Mouse (Mus musculus) heart, embryonic 15.5 days (tissue): ENCODE data around the gene Foxn3. TPM values are rescaled to one million over a fixed set of nuclear protein-coding genes. Genes with fewer than 3 reads are reported as not detected.

Experiments
- ATAC-seq: fragments of 200-750 bp; cut with Nextera tagmentation; replicated peaks from 2 replicates; pipeline ENCODE4 v1.8.0; 2017; ENCODE audit warnings: low read depth, moderate TSS enrichment; ENCODE audit not compliant: insufficient number of reproducible peaks, insufficient read depth, low FRiP score
- H3K27ac ChIP-seq: fragments of 300-500 bp; sonication (generic); 2 replicates; pipeline ENCODE4 v1.5.1; 2015; ENCODE audit warnings: mild to moderate bottlenecking, inconsistent platforms
- H3K27me3 ChIP-seq: fragments of 300-500 bp; sonication (generic); 2 replicates; pipeline ENCODE4 v1.6.1; 2015; ENCODE audit warnings: inconsistent platforms
- H3K36me3 ChIP-seq: fragments of 300-500 bp; sonication (generic); 2 replicates; pipeline ENCODE4 v1.6.1; 2015; ENCODE audit warnings: mild to moderate bottlenecking, inconsistent platforms
- H3K4me1 ChIP-seq: fragments of 300-500 bp; sonication (generic); replicated peaks from 2 replicates; pipeline ENCODE4 v1.6.1; 2015; ENCODE audit warnings: inconsistent platforms
- H3K4me2 ChIP-seq: fragments of 300-500 bp; sonication (generic); 2 replicates; pipeline ENCODE4 v1.6.1; 2015; ENCODE audit warnings: inconsistent platforms, mild to moderate bottlenecking, moderate library complexity
- H3K4me3 ChIP-seq: fragments of 300-500 bp; sonication (generic); 2 replicates; pipeline ENCODE4 v1.5.1; 2015; ENCODE audit warnings: mild to moderate bottlenecking, inconsistent platforms
- H3K9ac ChIP-seq: fragments of 300-500 bp; sonication (generic); 2 replicates; pipeline ENCODE4 v1.6.1; 2015; ENCODE audit warnings: mild to moderate bottlenecking, inconsistent platforms
- H3K9me3 ChIP-seq: fragments of 300-500 bp; sonication (generic); replicated peaks from 2 replicates; pipeline ENCODE4 v1.6.1; 2016; ENCODE audit warnings: inconsistent platforms
- WGBS: fragments of 180-500 bp; shearing (Covaris S2); methylation state at CpG from one replicate; pipeline ENCODE4 v1.1.7; 2015; ENCODE audit warnings: mixed read lengths; 5-methylcytosine and 5-hydroxymethylcytosine counted together
- polyA plus RNA-seq: library from polyadenylated mRNA; unstranded; fragments of >200 nt; fragmentation: Nextera tagmentation; extraction: Ambion mirVana; gene quantifications from 2 replicates; pipeline ENCODE4 v1.2.1, GENCODE M21; 2015

Foxn3 gene
- polyA plus RNA-seq, 1 experiment from 2014 or later, result 57.5 TPM

DNA sequence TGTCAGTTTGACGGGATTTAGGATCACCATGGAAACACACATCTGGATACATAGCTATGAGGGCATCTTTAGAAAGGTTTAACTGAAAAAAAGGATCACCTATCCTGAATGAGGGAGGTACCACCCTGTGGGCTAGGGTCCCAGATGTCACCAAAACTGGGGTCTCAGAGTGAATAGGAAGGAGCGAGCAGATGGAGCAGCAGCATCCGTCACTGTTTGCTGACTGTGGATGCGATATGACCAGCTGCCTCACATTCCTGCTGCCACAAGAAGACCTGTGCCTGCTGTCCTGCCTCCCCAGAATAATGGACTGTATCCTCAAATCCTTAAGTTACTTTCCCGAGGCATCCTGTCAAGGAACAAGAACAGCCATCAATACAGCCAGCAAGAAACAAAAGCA, 97.0 kb downstream of the Foxn3 start:
- H3K4me3 ChIP-seq, result no peak overlapping the region
- H3K4me2 ChIP-seq, result no peak overlapping the region
- WGBS, result 85% methylated on average over 5 of the region's 5 CpGs
- no peaks in the 10 kb centered on the region for H3K27me3 ChIP-seq
- ATAC-seq, result no peak
- H3K9me3 ChIP-seq, result no peaks in the 10 kb centered on the region
- H3K4me1 ChIP-seq, result peaks cover 2% of the 10 kb centered on the region; the same call in 1 of the 2 replicates
- H3K36me3 ChIP-seq, result no peaks in the 10 kb centered on the region
- H3K9ac ChIP-seq, result no peak overlapping the region
- no peak overlapping the region for H3K27ac ChIP-seq

DNA sequence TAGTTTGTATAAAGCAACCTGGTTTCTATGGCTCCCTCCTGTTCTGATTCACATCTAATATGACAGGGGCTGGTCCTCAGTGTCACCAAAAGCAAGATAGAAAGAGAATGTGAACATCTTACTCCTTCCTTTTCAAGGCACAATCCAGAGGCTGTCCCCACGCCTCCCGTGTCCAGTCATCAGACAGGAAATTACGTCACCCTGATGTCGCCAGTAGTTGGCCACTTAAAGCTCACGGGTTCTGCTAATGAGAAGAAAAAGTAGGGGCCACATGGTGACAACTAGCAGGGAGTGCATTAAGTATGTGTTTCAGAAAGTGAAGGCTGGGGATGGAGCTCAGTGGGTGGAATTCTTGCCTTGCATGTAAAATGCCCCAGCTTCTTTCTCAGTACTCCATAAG, 99.1 kb downstream of the Foxn3 start:
- H3K9me3 ChIP-seq, result no peaks in the 10 kb centered on the region
- no peak overlapping the region for H3K4me2 ChIP-seq
- H3K4me3 ChIP-seq, result no peak overlapping the region
- no peak overlapping the region for H3K27ac ChIP-seq
- ATAC-seq, result no peak
- no peaks in the 10 kb centered on the region for H3K36me3 ChIP-seq
- 47% methylated on average over 5 of the region's 5 CpGs for WGBS
- H3K9ac ChIP-seq, result no peak overlapping the region
- peaks cover 2% of the 10 kb centered on the region; the same call in 1 of the 2 replicates for H3K4me1 ChIP-seq
- H3K27me3 ChIP-seq, result no peaks in the 10 kb centered on the region

DNA sequence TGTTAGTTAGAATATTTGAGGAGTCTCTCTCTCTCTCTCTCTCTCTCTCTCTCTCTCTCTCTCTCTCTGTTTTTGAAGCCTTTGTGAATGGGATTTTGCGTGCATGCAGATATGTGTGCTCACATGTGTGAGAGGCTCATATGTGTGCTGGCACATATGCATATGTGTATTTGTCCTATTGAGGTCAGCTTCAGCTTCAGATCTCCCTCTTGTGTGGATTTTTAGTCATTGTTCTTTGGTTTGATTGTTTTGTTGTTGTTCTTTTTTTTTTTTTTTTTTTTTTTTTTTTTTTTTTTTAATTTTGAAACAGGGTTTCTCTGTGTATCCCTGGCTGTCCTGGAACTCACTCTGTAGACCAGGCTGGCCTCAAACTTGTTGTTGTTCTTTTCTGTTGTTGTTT, 100.5 kb downstream of the Foxn3 start:
- Histone ChIP-seq H3K4me2 (no peak overlapping the region), H3K9me3 (no peaks in the 10 kb centered on the region), H3K36me3 (no peaks in the 10 kb centered on the region), H3K9ac (no peak overlapping the region), H3K4me1 (peaks cover 7% of the 10 kb centered on the region; the same call in 1 of the 2 replicates), H3K27me3 (no peaks in the 10 kb centered on the region), H3K4me3 (no peak overlapping the region), H3K27ac (no peak overlapping the region)
- WGBS, result 100% methylated on average over 1 of the region's 1 CpGs
- no peak for ATAC-seq

DNA sequence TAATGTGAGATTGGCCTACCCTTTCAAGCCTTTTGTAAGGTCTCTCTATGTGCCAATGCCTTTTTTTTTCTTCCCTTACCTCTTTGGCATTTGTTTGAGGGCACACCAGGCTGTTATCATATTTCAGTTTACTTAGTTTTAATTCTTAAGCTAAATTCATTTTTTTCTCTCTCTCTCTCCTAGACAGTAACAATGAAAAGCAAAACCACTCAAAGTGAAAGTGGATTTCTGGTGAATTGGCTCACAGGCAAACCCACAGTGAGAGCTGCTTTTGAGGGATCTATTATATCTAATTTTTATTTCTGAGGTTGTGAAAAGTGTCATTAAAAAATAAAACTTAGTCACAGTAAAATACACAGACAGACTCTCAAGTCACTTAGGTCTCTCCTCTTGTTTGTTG, 101.1 kb downstream of the Foxn3 start:
- no peak for ATAC-seq
- Histone ChIP-seq H3K9me3 (no peaks in the 10 kb centered on the region), H3K4me1 (peaks cover 10% of the 10 kb centered on the region), H3K27me3 (no peaks in the 10 kb centered on the region), H3K27ac (no peak overlapping the region), H3K4me3 (no peak overlapping the region), H3K9ac (no peak overlapping the region), H3K36me3 (no peaks in the 10 kb centered on the region), H3K4me2 (no peak overlapping the region)

DNA sequence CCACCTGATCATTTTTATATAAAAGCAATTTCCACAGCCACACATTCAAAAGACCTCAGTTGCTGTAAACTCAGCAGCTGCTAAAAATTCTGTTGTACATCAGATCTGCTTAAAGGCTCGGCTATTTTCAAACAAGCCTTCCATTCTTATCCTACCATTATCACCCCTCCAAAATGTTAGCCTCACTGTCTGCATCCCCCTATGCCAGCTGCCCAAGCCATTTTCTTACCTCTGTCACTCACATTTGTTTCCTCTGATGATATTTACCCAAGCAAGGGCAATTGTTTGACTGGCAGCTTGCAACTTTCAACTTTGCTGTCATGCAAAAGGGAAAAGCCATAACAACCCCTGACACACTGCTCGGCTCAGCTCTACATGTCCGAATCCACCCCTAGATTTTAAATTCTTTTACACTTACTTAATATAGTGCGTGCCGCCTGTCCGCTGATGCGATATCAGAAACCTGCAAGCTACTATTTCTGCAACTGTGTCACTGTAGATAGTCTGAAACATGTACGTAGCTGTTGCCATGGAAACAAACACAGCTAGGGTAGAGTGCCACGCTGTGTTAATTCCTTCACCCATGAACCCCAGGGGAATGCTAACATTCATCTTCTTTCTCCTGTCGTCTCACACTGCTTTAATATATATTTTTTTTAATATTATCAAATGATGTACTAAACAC, 105.7 kb downstream of the Foxn3 start:
- peaks cover 14% of the 10 kb centered on the region for H3K4me1 ChIP-seq
- H3K27me3 ChIP-seq, result no peaks in the 10 kb centered on the region
- no peaks in the 10 kb centered on the region for H3K36me3 ChIP-seq
- H3K27ac ChIP-seq, result peak overlapping the region; percentile 26; the same call in 1 of the 2 replicates
- ATAC-seq, result peak; percentile 50; the same call in 1 of the 2 replicates
- H3K9me3 ChIP-seq, result no peaks in the 10 kb centered on the region
- no peak overlapping the region for H3K9ac ChIP-seq
- WGBS, result 29% methylated on average over 10 of the region's 10 CpGs
- peak overlapping the region; percentile 36 for H3K4me2 ChIP-seq
- no peak overlapping the region for H3K4me3 ChIP-seq

DNA sequence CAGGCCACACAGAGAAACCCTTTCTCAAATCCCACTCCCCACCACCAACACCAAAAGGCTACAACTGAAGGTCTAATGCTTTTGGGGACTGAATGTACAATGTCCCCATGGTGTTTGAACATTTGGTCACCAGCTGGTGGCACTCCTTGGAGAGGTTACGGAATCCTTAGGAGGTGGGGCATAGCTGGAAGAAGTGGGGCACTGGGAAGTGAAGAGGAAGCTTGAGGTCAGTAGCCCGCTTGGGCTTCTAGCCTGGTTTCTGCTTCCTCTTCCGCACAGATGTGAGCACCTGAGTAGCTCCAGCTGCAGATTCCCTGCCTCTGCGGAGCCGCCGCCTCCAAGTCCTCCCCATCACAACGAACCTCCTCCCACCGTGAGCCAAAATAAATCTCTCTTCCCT, 107.8 kb downstream of the Foxn3 start:
- ATAC-seq, result no peak
- H3K9ac ChIP-seq, result no peak overlapping the region
- H3K4me2 ChIP-seq, result no peak overlapping the region
- WGBS, result 92% methylated on average over 8 of the region's 8 CpGs
- H3K27ac ChIP-seq, result no peak overlapping the region
- H3K4me3 ChIP-seq, result no peak overlapping the region
- H3K4me1 ChIP-seq, result peaks cover 14% of the 10 kb centered on the region
- H3K27me3 ChIP-seq, result no peaks in the 10 kb centered on the region
- H3K9me3 ChIP-seq, result no peaks in the 10 kb centered on the region
- H3K36me3 ChIP-seq, result no peaks in the 10 kb centered on the region

DNA sequence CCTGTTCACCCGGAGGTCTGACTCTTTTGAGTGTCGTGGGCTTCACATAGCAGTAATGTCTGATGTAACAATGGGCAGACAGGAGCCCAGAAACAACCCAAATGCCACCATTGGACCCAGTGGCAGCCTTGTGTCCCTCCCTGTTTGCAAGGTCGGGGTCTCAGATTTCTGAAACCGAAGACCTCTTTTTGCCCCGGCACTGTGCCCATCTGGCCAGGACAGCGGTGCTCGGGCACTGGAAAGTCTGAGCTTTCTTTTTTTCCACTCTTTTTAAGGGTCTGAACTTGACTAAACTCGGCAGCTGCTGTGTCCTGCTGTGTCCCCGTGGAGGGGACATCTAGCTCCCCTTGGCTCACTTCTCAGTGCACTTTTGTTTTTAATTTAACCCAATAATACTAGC, 109.0 kb downstream of the Foxn3 start:
- H3K4me2 ChIP-seq, result no peak overlapping the region
- no peak overlapping the region for H3K4me3 ChIP-seq
- H3K9ac ChIP-seq, result no peak overlapping the region
- ATAC-seq, result no peak
- no peaks in the 10 kb centered on the region for H3K36me3 ChIP-seq
- WGBS, result 70% methylated on average over 9 of the region's 9 CpGs
- peaks cover 14% of the 10 kb centered on the region for H3K4me1 ChIP-seq
- H3K27me3 ChIP-seq, result no peaks in the 10 kb centered on the region
- no peak overlapping the region for H3K27ac ChIP-seq
- H3K9me3 ChIP-seq, result no peaks in the 10 kb centered on the region

DNA sequence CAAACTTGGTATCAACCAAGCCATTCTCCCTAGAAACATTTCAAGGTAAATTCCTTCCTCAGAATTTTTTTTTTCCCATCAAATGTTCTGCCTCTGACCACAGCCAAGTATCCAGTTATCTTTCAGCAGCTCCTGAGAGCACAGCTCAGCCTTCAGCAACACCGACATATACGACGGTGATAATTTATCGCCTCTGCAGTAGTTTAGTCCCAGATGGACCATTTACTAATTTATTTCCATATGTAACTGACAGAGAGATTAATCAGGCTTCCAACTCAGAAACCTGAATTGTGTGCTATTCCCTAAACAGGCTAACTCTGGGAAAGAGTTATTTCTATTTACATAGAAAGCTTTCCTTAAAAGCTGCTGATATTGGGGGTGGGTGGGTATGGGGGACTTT, 109.6 kb downstream of the Foxn3 start:
- Histone ChIP-seq H3K27me3 (no peaks in the 10 kb centered on the region), H3K4me3 (no peak overlapping the region), H3K27ac (no peak overlapping the region), H3K36me3 (no peaks in the 10 kb centered on the region), H3K9me3 (no peaks in the 10 kb centered on the region), H3K4me1 (peaks cover 14% of the 10 kb centered on the region), H3K4me2 (no peak overlapping the region), H3K9ac (no peak overlapping the region)
- WGBS, result 47% methylated on average over 4 of the region's 4 CpGs
- no peak for ATAC-seq

DNA sequence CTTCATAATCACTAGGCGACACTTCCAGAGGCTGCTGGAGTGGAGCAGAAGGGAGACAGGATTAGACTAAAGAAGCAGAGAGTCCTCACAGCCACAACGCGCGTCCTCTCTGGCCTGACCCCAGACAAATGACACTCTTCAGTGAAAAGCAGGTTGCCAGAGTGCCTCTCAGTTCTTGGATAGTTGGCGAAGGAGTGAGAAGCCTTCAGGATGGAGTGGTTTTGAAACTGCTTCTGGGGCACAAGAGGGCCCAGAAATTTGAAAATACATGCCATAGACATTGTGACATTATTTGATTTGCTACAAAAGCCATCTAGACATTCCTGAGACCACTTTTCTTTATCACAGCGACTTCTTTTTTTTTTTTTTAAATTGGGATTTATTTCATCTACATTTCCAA, 113.3 kb downstream of the Foxn3 start:
- ATAC-seq, result no peak
- Histone ChIP-seq H3K4me1 (no peaks in the 10 kb centered on the region), H3K27me3 (no peaks in the 10 kb centered on the region), H3K4me3 (no peak overlapping the region), H3K4me2 (no peak overlapping the region), H3K36me3 (no peaks in the 10 kb centered on the region), H3K9ac (no peak overlapping the region), H3K27ac (no peak overlapping the region), H3K9me3 (no peaks in the 10 kb centered on the region)
- 83% methylated on average over 6 of the region's 6 CpGs for WGBS

DNA sequence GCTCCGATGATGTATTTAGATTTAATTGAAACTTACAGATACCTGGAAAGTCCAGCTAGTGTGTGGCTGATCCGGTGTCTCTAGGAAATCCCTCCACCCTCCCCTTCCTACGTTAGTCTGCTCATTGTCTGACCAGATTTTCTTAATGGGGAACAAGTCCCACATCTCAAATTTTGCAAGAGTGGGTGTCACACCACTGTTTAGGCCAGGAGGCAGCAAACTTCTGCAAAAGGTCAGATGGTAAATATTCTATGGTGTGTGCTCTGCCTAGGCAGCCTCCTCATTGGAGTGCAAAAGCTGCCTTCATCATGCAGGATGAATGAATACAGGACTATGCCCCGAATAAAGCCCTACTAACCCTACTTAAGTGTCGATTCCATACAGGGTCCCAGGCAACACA, 115.6 kb downstream of the Foxn3 start:
- 90% methylated on average over 5 of the region's 5 CpGs for WGBS
- no peaks in the 10 kb centered on the region for H3K9me3 ChIP-seq
- no peaks in the 10 kb centered on the region for H3K4me1 ChIP-seq
- H3K4me2 ChIP-seq, result no peak overlapping the region
- no peaks in the 10 kb centered on the region for H3K36me3 ChIP-seq
- H3K27ac ChIP-seq, result no peak overlapping the region
- no peak overlapping the region for H3K9ac ChIP-seq
- no peaks in the 10 kb centered on the region for H3K27me3 ChIP-seq
- ATAC-seq, result no peak
- H3K4me3 ChIP-seq, result no peak overlapping the region

DNA sequence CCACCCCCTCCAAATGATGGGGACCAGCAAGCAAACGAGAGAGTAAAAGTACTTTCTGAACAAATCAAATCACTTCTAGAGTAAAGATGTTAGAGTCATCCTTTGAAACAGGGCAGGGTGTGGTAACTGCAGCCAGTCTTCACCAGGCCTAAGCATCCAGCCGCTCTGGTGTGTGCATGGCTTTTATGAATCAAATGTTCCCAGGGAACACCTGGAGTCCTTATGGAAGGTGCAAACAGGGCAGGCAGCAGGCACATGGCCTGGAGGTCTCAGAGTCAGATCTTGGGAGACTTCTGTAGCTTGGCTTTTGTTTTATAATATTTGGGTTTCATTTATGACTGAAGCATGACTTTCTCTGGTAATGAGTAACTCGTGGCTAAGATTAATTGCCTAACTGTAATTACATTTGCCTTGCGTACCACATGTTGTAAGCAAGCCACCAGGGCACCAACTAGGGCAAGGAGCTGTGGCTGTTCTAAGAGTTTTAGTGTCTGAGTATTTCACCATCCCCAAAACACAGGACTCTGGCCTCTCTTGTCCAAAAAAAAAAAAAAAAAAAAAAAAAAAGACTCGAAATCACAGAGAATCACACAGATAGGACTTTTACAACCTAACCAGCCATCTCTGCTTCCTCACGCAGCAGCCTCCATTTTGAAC, 118.2 kb downstream of the Foxn3 start:
- H3K4me3 ChIP-seq, result no peak overlapping the region
- no peaks in the 10 kb centered on the region for H3K9me3 ChIP-seq
- 83% methylated on average over 6 of the region's 6 CpGs for WGBS
- H3K27ac ChIP-seq, result no peak overlapping the region
- no peaks in the 10 kb centered on the region for H3K4me1 ChIP-seq
- H3K36me3 ChIP-seq, result no peaks in the 10 kb centered on the region
- no peaks in the 10 kb centered on the region for H3K27me3 ChIP-seq
- no peak for ATAC-seq
- no peak overlapping the region for H3K4me2 ChIP-seq
- no peak overlapping the region for H3K9ac ChIP-seq

DNA sequence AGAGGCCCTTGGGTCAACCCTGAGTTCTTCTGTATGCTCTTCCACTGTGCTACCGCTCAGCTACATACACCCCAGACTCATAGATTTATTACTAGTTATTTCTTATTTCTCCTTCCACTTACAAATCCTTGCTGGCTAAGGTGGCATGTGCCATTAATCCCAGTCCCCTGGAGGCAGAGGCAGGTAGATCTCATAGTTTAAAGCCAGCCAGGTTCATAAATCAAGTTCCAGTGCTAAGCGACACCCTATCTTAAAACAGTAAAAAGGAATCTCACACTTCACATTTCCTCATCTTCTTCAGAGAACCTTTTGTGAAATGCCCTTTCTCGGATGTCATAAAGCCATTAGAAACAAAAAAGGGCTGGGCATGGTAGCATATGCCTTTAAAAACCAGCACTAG, 120.6 kb downstream of the Foxn3 start:
- 91% methylated on average over 3 of the region's 3 CpGs for WGBS
- H3K4me1 ChIP-seq, result no peaks in the 10 kb centered on the region

More for the DNA sequence above, 120.6 kb downstream of the Foxn3 start:
- Histone ChIP-seq H3K27me3 (no peaks in the 10 kb centered on the region), H3K27ac (no peak overlapping the region), H3K4me2 (no peak overlapping the region), H3K36me3 (no peaks in the 10 kb centered on the region), H3K9me3 (no peaks in the 10 kb centered on the region), H3K9ac (no peak overlapping the region), H3K4me3 (no peak overlapping the region)
- ATAC-seq, result no peak
